Mouse (Mus musculus): ENCODE measurements around the gene Crnkl1. TPM values are rescaled to one million over a fixed set of nuclear protein-coding genes. Genes with fewer than 3 reads are reported as not detected.

The Crnkl1 gene
- polyA plus RNA-seq, 1 experiment: 2.3 TPM

- Histone ChIP-seq H3K9me3 (peaks cover 6% of the 10 kb centered on the region; the same call in 1 of the 2 replicates), H3K27me3 (replicated peaks) (peaks cover 20% of the 10 kb centered on the region), H3K4me3 (replicated peaks) (no peak overlapping the region), H3K4me1 (peaks cover 10% of the 10 kb centered on the region), H3K36me3 (replicated peaks; ENCODE audit: low read length) (no peaks in the 10 kb centered on the region)
- TF ChIP-seq FLI1 (IDR thresholded peaks at IDR 0.05; ENCODE audit: low read length) (no peak), GATA1 (IDR thresholded peaks at IDR 0.05; ENCODE audit: borderline replicate concordance, low read length) (no peak)
These were observed 23.7 kb upstream of the Crnkl1 start for GRCm38 (mm10) chr2:145958551-145958950.

GRCm38 (mm10) chr2:145958097-145958496 lies 23.3 kb upstream of the Crnkl1 start:
- TF ChIP-seq FLI1 (IDR thresholded peaks at IDR 0.05; ENCODE audit: low read length) (no peak), GATA1 (IDR thresholded peaks at IDR 0.05; ENCODE audit: borderline replicate concordance, low read length) (no peak)
- H3K36me3 ChIP-seq (replicated peaks; ENCODE audit: low read length): no peaks in the 10 kb centered on the region
- peaks cover 10% of the 10 kb centered on the region for H3K4me1 ChIP-seq
- H3K4me3 ChIP-seq (replicated peaks): no peak overlapping the region
- peaks cover 6% of the 10 kb centered on the region; the same call in 1 of the 2 replicates for H3K9me3 ChIP-seq
- H3K27me3 ChIP-seq (replicated peaks): peaks cover 20% of the 10 kb centered on the region

- Histone ChIP-seq H3K9me3 (peaks cover 6% of the 10 kb centered on the region; the same call in 1 of the 2 replicates), H3K27me3 (replicated peaks) (peaks cover 21% of the 10 kb centered on the region), H3K36me3 (replicated peaks; ENCODE audit: low read length) (no peaks in the 10 kb centered on the region), H3K4me1 (peaks cover 10% of the 10 kb centered on the region), H3K4me3 (replicated peaks) (no peak overlapping the region)
- TF ChIP-seq GATA1 (IDR thresholded peaks at IDR 0.05; ENCODE audit: borderline replicate concordance, low read length) (no peak), FLI1 (IDR thresholded peaks at IDR 0.05; ENCODE audit: low read length) (no peak)
These were observed 22.6 kb upstream of the Crnkl1 start for GRCm38 (mm10) chr2:145957450-145957849.

GRCm38 (mm10) chr2:145956318-145956717 lies 21.5 kb upstream of the Crnkl1 start:
- Histone ChIP-seq H3K4me3 (replicated peaks) (no peak overlapping the region), H3K9me3 (peaks cover 6% of the 10 kb centered on the region; the same call in 1 of the 2 replicates), H3K36me3 (replicated peaks; ENCODE audit: low read length) (no peaks in the 10 kb centered on the region), H3K27me3 (replicated peaks) (peaks cover 21% of the 10 kb centered on the region), H3K4me1 (peaks cover 16% of the 10 kb centered on the region)
- TF ChIP-seq FLI1 (IDR thresholded peaks at IDR 0.05; ENCODE audit: low read length) (no peak), GATA1 (IDR thresholded peaks at IDR 0.05; ENCODE audit: borderline replicate concordance, low read length) (no peak)

- H3K9me3 ChIP-seq: peaks cover 6% of the 10 kb centered on the region; the same call in 1 of the 2 replicates
- TF ChIP-seq FLI1 (IDR thresholded peaks at IDR 0.05; ENCODE audit: low read length): no peak
- TF ChIP-seq GATA1 (IDR thresholded peaks at IDR 0.05; ENCODE audit: borderline replicate concordance, low read length): no peak
These were observed 21.0 kb upstream of the Crnkl1 start for GRCm38 (mm10) chr2:145955844-145956243.

GRCm38 (mm10) chr2:145952726-145953125 lies 17.9 kb upstream of the Crnkl1 start:
- H3K36me3 ChIP-seq (replicated peaks; ENCODE audit: low read length): no peaks in the 10 kb centered on the region
- TF ChIP-seq FLI1 (IDR thresholded peaks at IDR 0.05; ENCODE audit: low read length) (no peak), GATA1 (IDR thresholded peaks at IDR 0.05; ENCODE audit: borderline replicate concordance, low read length) (no peak)

More at GRCm38 (mm10) chr2:145955844-145956243, 21.0 kb upstream of the Crnkl1 start:
- peaks cover 17% of the 10 kb centered on the region for H3K4me1 ChIP-seq
- peaks cover 19% of the 10 kb centered on the region for H3K27me3 ChIP-seq (replicated peaks)
- no peaks in the 10 kb centered on the region for H3K36me3 ChIP-seq (replicated peaks; ENCODE audit: low read length)
- no peak overlapping the region for H3K4me3 ChIP-seq (replicated peaks)

GRCm38 (mm10) chr2:145950239-145950638 lies 15.4 kb upstream of the Crnkl1 start:
- Histone ChIP-seq H3K27me3 (replicated peaks) (peaks cover 38% of the 10 kb centered on the region), H3K36me3 (replicated peaks; ENCODE audit: low read length) (no peaks in the 10 kb centered on the region), H3K4me3 (replicated peaks) (no peak overlapping the region), H3K4me1 (peaks cover 19% of the 10 kb centered on the region), H3K9me3 (no peaks in the 10 kb centered on the region)
- no peak for TF ChIP-seq FLI1 (IDR thresholded peaks at IDR 0.05; ENCODE audit: low read length)
- no peak for TF ChIP-seq GATA1 (IDR thresholded peaks at IDR 0.05; ENCODE audit: borderline replicate concordance, low read length)

More at GRCm38 (mm10) chr2:145952726-145953125, 17.9 kb upstream of the Crnkl1 start:
- Histone ChIP-seq H3K9me3 (no peaks in the 10 kb centered on the region), H3K4me1 (peaks cover 20% of the 10 kb centered on the region), H3K27me3 (replicated peaks) (peaks cover 27% of the 10 kb centered on the region), H3K4me3 (replicated peaks) (no peak overlapping the region)

- Histone ChIP-seq H3K4me1 (peaks cover 23% of the 10 kb centered on the region), H3K9me3 (no peaks in the 10 kb centered on the region), H3K4me3 (replicated peaks) (no peak overlapping the region), H3K36me3 (replicated peaks; ENCODE audit: low read length) (no peaks in the 10 kb centered on the region), H3K27me3 (replicated peaks) (peaks cover 35% of the 10 kb centered on the region)
- TF ChIP-seq GATA1 (IDR thresholded peaks at IDR 0.05; ENCODE audit: borderline replicate concordance, low read length) (no peak), FLI1 (IDR thresholded peaks at IDR 0.05; ENCODE audit: low read length) (no peak)
These were observed 14.8 kb upstream of the Crnkl1 start for GRCm38 (mm10) chr2:145949475-145950068.

GRCm38 (mm10) chr2:145948402-145948954 lies 13.7 kb upstream of the Crnkl1 start:
- H3K4me3 ChIP-seq (replicated peaks): no peak overlapping the region
- H3K9me3 ChIP-seq: no peaks in the 10 kb centered on the region
- peaks cover 35% of the 10 kb centered on the region for H3K27me3 ChIP-seq (replicated peaks)
- peaks cover 27% of the 10 kb centered on the region for H3K4me1 ChIP-seq
- no peak for TF ChIP-seq FLI1 (IDR thresholded peaks at IDR 0.05; ENCODE audit: low read length)
- TF ChIP-seq GATA1 (IDR thresholded peaks at IDR 0.05; ENCODE audit: borderline replicate concordance, low read length): no peak
- no peaks in the 10 kb centered on the region for H3K36me3 ChIP-seq (replicated peaks; ENCODE audit: low read length)

GRCm38 (mm10) chr2:145944286-145944685 lies 9.5 kb upstream of the Crnkl1 start:
- TF ChIP-seq GATA1 (IDR thresholded peaks at IDR 0.05; ENCODE audit: borderline replicate concordance, low read length) (no peak), FLI1 (IDR thresholded peaks at IDR 0.05; ENCODE audit: low read length) (no peak)
- H3K9me3 ChIP-seq: no peaks in the 10 kb centered on the region
- peaks cover 24% of the 10 kb centered on the region for H3K27me3 ChIP-seq (replicated peaks)
- H3K36me3 ChIP-seq (replicated peaks; ENCODE audit: low read length): no peaks in the 10 kb centered on the region
- peaks cover 17% of the 10 kb centered on the region for H3K4me1 ChIP-seq
- no peak overlapping the region for H3K4me3 ChIP-seq (replicated peaks)
